Mouse (Mus musculus): ENCODE results near the gene Ppp1r13l. TPM values are rescaled to one million over a fixed set of nuclear protein-coding genes. Genes with fewer than 3 reads are reported as not detected.

The Ppp1r13l gene
- 14.0 and 14.9 TPM in 2 replicates for polyA plus RNA-seq (2012; rRNA removed; ENCODE audit: low replicate concordance)

GRCm38 (mm10) chr7:19359299-19359891 lies at the start of gene Ppp1r13l, which contains the start of gene Cd3eap:
Gene Ppp1r13l (plus strand): TSS chr7:19359749.
Gene Cd3eap (minus strand): TSS chr7:19359483.

GRCm38 (mm10) chr7:19309884-19310641 lies 49.5 kb upstream of the Ppp1r13l start, which contains the start of gene Fosb:
Gene Fosb (minus strand): TSS chr7:19310051.

GRCm38 (mm10) chr7:19344237-19344847 lies 15.2 kb upstream of the Ppp1r13l start, which contains the start of gene Ercc1:
Gene Ercc1 (plus strand): TSS chr7:19344778.

GRCm38 (mm10) chr7:19381377-19382165 lies 22.0 kb downstream of the Ppp1r13l start, which contains the start of gene Ercc2:
Gene Ercc2 (plus strand): TSS chr7:19382010.

GRCm38 (mm10) chr7:19403731-19404296 lies 44.3 kb downstream of the Ppp1r13l start, which contains the start of gene Klc3:
Gene Klc3 (minus strand): TSS chr7:19404104.

GRCm38 (mm10) chr7:19404476-19404875 lies 44.9 kb downstream of the Ppp1r13l start, which contains the start of gene Ckm:
Gene Ckm (plus strand): TSS chr7:19404776.

Other genes with a start within 250 kb of the Ppp1r13l start
- gene Gm4969, start 241.4 kb upstream of the Ppp1r13l start, polyA plus RNA-seq (2012; rRNA removed; ENCODE audit: low replicate concordance) = 0.21 and 0.55 TPM in 2 replicates
- 7.9 and 11.0 TPM in 2 replicates for gene Fbxo46, start 239.9 kb upstream of the Ppp1r13l start, polyA plus RNA-seq (2012; rRNA removed; ENCODE audit: low replicate concordance)
- gene Qpctl, start 210.5 kb upstream of the Ppp1r13l start, polyA plus RNA-seq (2012; rRNA removed; ENCODE audit: low replicate concordance) = 16.7 and 25.1 TPM in 2 replicates
- gene Snrpd2, start 210.0 kb upstream of the Ppp1r13l start, polyA plus RNA-seq (2012; rRNA removed; ENCODE audit: low replicate concordance) = 26.1 and 39.9 TPM in 2 replicates
- 3.3 and 14.7 TPM in 2 replicates for gene Gipr, start 193.6 kb upstream of the Ppp1r13l start, polyA plus RNA-seq (2012; rRNA removed; ENCODE audit: low replicate concordance)
- 34.2 and 47.4 TPM in 2 replicates for gene Eml2, start 183.3 kb upstream of the Ppp1r13l start, polyA plus RNA-seq (2012; rRNA removed; ENCODE audit: low replicate concordance)
- 21.2 and 40.9 TPM in 2 replicates for gene Gpr4, start 147.2 kb upstream of the Ppp1r13l start, polyA plus RNA-seq (2012; rRNA removed; ENCODE audit: low replicate concordance)
- gene Opa3, start 131.4 kb upstream of the Ppp1r13l start, polyA plus RNA-seq (2012; rRNA removed; ENCODE audit: low replicate concordance) = 43.4 and 43.9 TPM in 2 replicates
- 104 and 192 TPM in 2 replicates for gene Vasp, start 87.9 kb upstream of the Ppp1r13l start, polyA plus RNA-seq (2012; rRNA removed; ENCODE audit: low replicate concordance)
- gene Ppm1n, start 79.7 kb upstream of the Ppp1r13l start, polyA plus RNA-seq (2012; rRNA removed; ENCODE audit: low replicate concordance) = 0.20 TPM in 1 of 2 replicates, not detected in the other
- 59.4 and 168 TPM in 2 replicates for gene Rtn2, start 77.1 kb upstream of the Ppp1r13l start, polyA plus RNA-seq (2012; rRNA removed; ENCODE audit: low replicate concordance)
- gene Fosb, start 49.7 kb upstream of the Ppp1r13l start, polyA plus RNA-seq (2012; rRNA removed; ENCODE audit: low replicate concordance) = 0.85 and 1.2 TPM in 2 replicates
- gene Ercc1, start 15.0 kb upstream of the Ppp1r13l start, polyA plus RNA-seq (2012; rRNA removed; ENCODE audit: low replicate concordance) = 66.5 and 93.4 TPM in 2 replicates
- 5.2 and 9.0 TPM in 2 replicates for gene Cd3eap, start 266 bp upstream of the Ppp1r13l start, polyA plus RNA-seq (2012; rRNA removed; ENCODE audit: low replicate concordance)
- gene Ercc2, start 22.3 kb downstream of the Ppp1r13l start, polyA plus RNA-seq (2012; rRNA removed; ENCODE audit: low replicate concordance) = 36.5 and 70.7 TPM in 2 replicates
- gene Klc3, start 44.4 kb downstream of the Ppp1r13l start, polyA plus RNA-seq (2012; rRNA removed; ENCODE audit: low replicate concordance) = 1.2 and 6.2 TPM in 2 replicates
- gene Ckm, start 45.0 kb downstream of the Ppp1r13l start, polyA plus RNA-seq (2012; rRNA removed; ENCODE audit: low replicate concordance) = 0.70 and 5.6 TPM in 2 replicates
- 18.5 and 22.2 TPM in 2 replicates for gene Mark4, start 99.1 kb downstream of the Ppp1r13l start, polyA plus RNA-seq (2012; rRNA removed; ENCODE audit: low replicate concordance)
- 5.4 and 8.9 TPM in 2 replicates for gene Exoc3l2, start 103.6 kb downstream of the Ppp1r13l start, polyA plus RNA-seq (2012; rRNA removed; ENCODE audit: low replicate concordance)
- gene Bloc1s3, start 148.6 kb downstream of the Ppp1r13l start, polyA plus RNA-seq (2012; rRNA removed; ENCODE audit: low replicate concordance) = 10.2 and 10.3 TPM in 2 replicates
- 57.2 and 69.0 TPM in 2 replicates for gene Trappc6a, start 148.6 kb downstream of the Ppp1r13l start, polyA plus RNA-seq (2012; rRNA removed; ENCODE audit: low replicate concordance)
- 0.12 and 0.17 TPM in 2 replicates for gene Nkpd1, start 158.1 kb downstream of the Ppp1r13l start, polyA plus RNA-seq (2012; rRNA removed; ENCODE audit: low replicate concordance)
- 86.6 and 114 TPM in 2 replicates for gene Ppp1r37, start 203.3 kb downstream of the Ppp1r13l start, polyA plus RNA-seq (2012; rRNA removed; ENCODE audit: low replicate concordance)
- gene Zfp296, start 217.5 kb downstream of the Ppp1r13l start, polyA plus RNA-seq (2012; rRNA removed; ENCODE audit: low replicate concordance) = 3.0 and 3.7 TPM in 2 replicates
- 113 and 137 TPM in 2 replicates for gene Gemin7, start 217.8 kb downstream of the Ppp1r13l start, polyA plus RNA-seq (2012; rRNA removed; ENCODE audit: low replicate concordance)
- 61.1 and 124 TPM in 2 replicates for gene Clasrp, start 244.7 kb downstream of the Ppp1r13l start, polyA plus RNA-seq (2012; rRNA removed; ENCODE audit: low replicate concordance)

Measured in subcutaneous adipose tissue, adult 2 months (tissue).